ENCODE assay signal across 8 mouse cellular contexts in genomic region chr3:101354490-101354889, GRCm38 (mm10). TPM values are rescaled to one million over a fixed set of nuclear protein-coding genes. Genes with fewer than 3 reads are reported as not detected.
DNase-seq lines count a peak whose midpoint lies in the region; ATAC-seq lines count a peak whose summit lies in the region.

No protein-coding gene starts in this region.

- peak; percentile 46 for DNase-seq in forebrain, embryonic 11.5 days (ENCODE audit: low spot score)
- DNase-seq in forebrain, embryonic 14.5 days (ENCODE audit: low spot score): no peak
- DNase-seq in brain, adult 2 months (ENCODE audit: low read depth, low spot score): peak; percentile 98
- peak; percentile 60 for DNase-seq in gastrocnemius, postnatal 10 days
- DNase-seq in limb, embryonic 10.5 days (ENCODE audit: low spot score): no peak
- no peak for DNase-seq in thymus, postnatal 0 days (ENCODE audit: low spot score)
- DNase-seq in kidney, adult 11 months: no peak

- 0 out of 2 replicates have a peak, but pooled peaks have one; percentile 27 for ATAC-seq in forebrain, embryonic 11.5 days (replicated peaks; ENCODE audit: low FRiP score)
- no peak for ATAC-seq in forebrain, embryonic 14.5 days
- ATAC-seq in CD4-positive, CD25-positive, alpha-beta regulatory T cell, adult 4 months: no peak

- H3K27ac ChIP-seq in forebrain, embryonic 11.5 days (ENCODE audit: low read depth, low read length): no peak overlapping the region
- H3K27ac ChIP-seq in forebrain, embryonic 14.5 days (ENCODE audit: low read depth, low read length): no peak overlapping the region
- peak overlapping the region; percentile 42; the same call in 1 of the 2 replicates for H3K27ac ChIP-seq in limb, embryonic 10.5 days

- H3K4me1 ChIP-seq in forebrain, embryonic 11.5 days (replicated peaks; ENCODE audit: control insufficient read depth, insufficient read depth, low read length): peaks cover 3% of the 10 kb centered on the region; the same call in 1 of the 2 replicates
- peaks cover 10% of the 10 kb centered on the region; the same call in 1 of the 2 replicates for H3K4me1 ChIP-seq in forebrain, embryonic 14.5 days (ENCODE audit: control insufficient read depth, insufficient read depth, low read length)
- H3K4me1 ChIP-seq in limb, embryonic 10.5 days: peaks cover 33% of the 10 kb centered on the region

- no peak overlapping the region for H3K4me3 ChIP-seq in forebrain, embryonic 11.5 days (ENCODE audit: low read depth, low read length)
- H3K4me3 ChIP-seq in forebrain, embryonic 14.5 days (ENCODE audit: low read depth, low read length): no peak overlapping the region
- no peak overlapping the region for H3K4me3 ChIP-seq in limb, embryonic 10.5 days

- no peaks in the 10 kb centered on the region for H3K36me3 ChIP-seq in forebrain, embryonic 11.5 days (ENCODE audit: control insufficient read depth, insufficient read depth, low read length)
- no peaks in the 10 kb centered on the region for H3K36me3 ChIP-seq in forebrain, embryonic 14.5 days (ENCODE audit: control insufficient read depth, insufficient read depth, low read length)
- no peaks in the 10 kb centered on the region for H3K36me3 ChIP-seq in limb, embryonic 10.5 days

- H3K9me3 ChIP-seq in forebrain, embryonic 11.5 days (ENCODE audit: control insufficient read depth, low read length): no peaks in the 10 kb centered on the region
- H3K9me3 ChIP-seq in forebrain, embryonic 14.5 days (replicated peaks; ENCODE audit: control insufficient read depth, low read length): no peaks in the 10 kb centered on the region
- no peaks in the 10 kb centered on the region for H3K9me3 ChIP-seq in limb, embryonic 10.5 days (replicated peaks)

- H3K4me2 ChIP-seq in forebrain, embryonic 11.5 days (ENCODE audit: low read depth, low read length, severe bottlenecking): no peak overlapping the region
- H3K4me2 ChIP-seq in forebrain, embryonic 14.5 days (ENCODE audit: low read length): no peak overlapping the region

- H3K27me3 ChIP-seq in forebrain, embryonic 11.5 days (ENCODE audit: control insufficient read depth, insufficient read depth, low read length): no peaks in the 10 kb centered on the region
- H3K27me3 ChIP-seq in forebrain, embryonic 14.5 days (replicated peaks; ENCODE audit: control insufficient read depth, insufficient read depth, low read length): no peaks in the 10 kb centered on the region
- no peaks in the 10 kb centered on the region for H3K27me3 ChIP-seq in limb, embryonic 10.5 days (ENCODE audit: low read depth, poor library complexity, severe bottlenecking)

- H3K9ac ChIP-seq in forebrain, embryonic 11.5 days (ENCODE audit: low read length): no peak overlapping the region
- H3K9ac ChIP-seq in forebrain, embryonic 14.5 days (ENCODE audit: low read length): no peak overlapping the region

RNA-seq across cellular contexts. Expression of gene Igsf3, which starts 22.4 kb away (rescaled TPM):
- polyA plus RNA-seq in forebrain, embryonic 11.5 days (2014; fragmentation: Nextera tagmentation; extraction: Ambion mirVana): 19.1 and 19.3 TPM in 2 replicates
- 30.0 and 45.6 TPM in 2 replicates for polyA plus RNA-seq in forebrain, embryonic 14.5 days (2014; fragmentation: Nextera tagmentation; extraction: Ambion mirVana)
- total RNA-seq in gastrocnemius, postnatal 10 days (2021): 10 to 100 TPM; 15.6 to 20.5 TPM
- polyA plus RNA-seq in limb, embryonic 10.5 days (2016; fragmentation: Nextera tagmentation; extraction: Ambion mirVana): 59.9 and 84.9 TPM in 2 replicates
- polyA plus RNA-seq in thymus, postnatal 0 days (2015; fragmentation: Nextera tagmentation; extraction: Ambion mirVana): 28.8 and 35.7 TPM in 2 replicates
- 1 to 10 TPM; 3.7 to 4.4 TPM for polyA plus RNA-seq in CD4-positive, CD25-positive, alpha-beta regulatory T cell, adult 4 months (2017; shearing (Covaris generic))

Comparison
In these comparisons a context has a peak if more than half of its experiments do, and no peak if none do; other contexts are left out.
1. DNase-seq: peak in forebrain, embryonic 11.5 days (single experiment), brain, adult 2 months (single experiment) and gastrocnemius, postnatal 10 days (single experiment); none in forebrain, embryonic 14.5 days (single experiment), limb, embryonic 10.5 days (single experiment), thymus, postnatal 0 days (single experiment) and kidney, adult 11 months (single experiment).